Mouse (Mus musculus) left cerebral cortex, adult 8-10 months (tissue): ENCODE measurements around the gene Fbf1. TPM values are rescaled to one million over a fixed set of nuclear protein-coding genes. Genes with fewer than 3 reads are reported as not detected.

Experiments
- DNase-seq, 2 experiments: peaks; one replicate each; pipeline ENCODE4 v3.0.0; 2022; ENCODE audit warnings: low spot score in 2 of 2
- total RNA-seq, 4 experiments: library from RNA; stranded (reverse); gene quantifications; 2 replicates each; pipeline ENCODE4 v1.2.4; 2022

The Fbf1 gene
- total RNA-seq, 4 experiments from 2014 or later = 68.8 to 81.3 (median 76.5) TPM

DNA sequence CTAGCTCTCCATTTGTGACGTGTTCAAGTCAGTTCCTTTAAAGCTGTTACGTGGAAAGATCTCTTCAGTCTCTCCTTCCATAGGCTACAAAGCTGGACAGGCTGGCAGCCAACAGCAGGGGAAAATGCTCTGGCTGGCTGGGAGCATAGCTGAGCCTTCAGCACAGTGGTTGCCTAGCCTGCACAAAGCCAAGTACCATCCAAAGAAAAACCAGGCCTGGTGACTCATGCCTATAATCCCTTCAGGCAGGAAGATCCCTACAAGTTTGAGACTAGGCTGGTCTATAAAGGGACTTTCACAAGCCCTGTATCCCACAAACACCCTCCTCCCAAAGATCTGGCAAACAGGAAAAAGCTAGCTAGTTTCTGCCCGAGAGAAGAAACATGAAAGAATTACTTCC lies 17.9 kb upstream of the Fbf1 start:
- DNase-seq = no peak

DNA sequence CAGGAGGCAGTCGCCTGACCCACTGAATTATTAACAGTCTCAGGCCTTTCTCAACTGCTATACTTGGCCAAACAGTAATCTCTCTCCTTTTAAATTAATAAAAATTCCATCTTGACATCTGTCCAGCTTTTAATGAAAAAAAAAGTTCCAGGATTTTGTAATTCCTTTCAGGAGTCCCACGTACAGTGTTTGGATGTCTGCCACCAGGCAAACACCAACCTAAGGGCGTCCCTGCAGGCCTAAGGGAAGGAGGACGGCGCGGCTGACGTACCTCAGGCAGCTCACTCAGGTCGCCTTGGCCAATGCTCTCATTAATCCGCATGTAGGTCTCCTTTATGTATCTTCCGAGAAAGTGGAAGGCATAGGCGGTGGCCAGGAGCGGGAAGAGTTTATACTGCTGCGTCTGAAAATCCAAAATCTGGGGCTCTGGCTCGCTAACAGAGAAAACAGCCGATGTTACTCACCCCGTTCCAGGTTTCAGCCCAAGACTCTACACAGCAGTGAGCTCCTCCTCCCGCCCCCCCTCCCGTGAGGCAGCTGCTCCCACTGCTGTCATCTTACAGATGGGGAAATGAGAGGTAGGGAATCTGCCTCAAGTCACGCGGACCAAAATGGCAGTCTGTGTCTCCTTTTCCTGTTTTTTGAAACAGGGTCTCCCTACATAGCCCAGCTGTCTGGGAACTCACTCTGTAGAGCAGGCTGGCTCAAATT lies 10.6 kb upstream of the Fbf1 start:
- DNase-seq = no peak

DNA sequence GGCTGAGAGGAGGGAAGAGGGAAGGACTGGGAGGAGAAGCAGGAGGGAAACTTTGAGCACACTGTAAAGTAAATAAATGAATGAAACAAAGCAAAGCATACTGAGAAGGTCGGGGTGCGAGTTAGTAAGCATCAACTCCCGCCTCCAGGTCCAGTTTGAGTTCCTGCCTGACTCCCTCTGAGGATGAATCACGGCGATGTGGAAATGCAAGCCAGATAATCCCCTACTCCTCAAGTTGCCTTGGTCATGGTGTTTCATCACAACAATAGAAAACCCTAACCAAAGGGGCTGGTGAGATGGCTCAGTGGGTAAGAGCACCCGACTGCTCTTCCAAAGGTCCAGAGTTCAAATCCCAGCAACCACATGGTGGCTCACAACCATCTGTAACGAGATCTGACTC lies 8.0 kb upstream of the Fbf1 start:
- no peak for DNase-seq

DNA sequence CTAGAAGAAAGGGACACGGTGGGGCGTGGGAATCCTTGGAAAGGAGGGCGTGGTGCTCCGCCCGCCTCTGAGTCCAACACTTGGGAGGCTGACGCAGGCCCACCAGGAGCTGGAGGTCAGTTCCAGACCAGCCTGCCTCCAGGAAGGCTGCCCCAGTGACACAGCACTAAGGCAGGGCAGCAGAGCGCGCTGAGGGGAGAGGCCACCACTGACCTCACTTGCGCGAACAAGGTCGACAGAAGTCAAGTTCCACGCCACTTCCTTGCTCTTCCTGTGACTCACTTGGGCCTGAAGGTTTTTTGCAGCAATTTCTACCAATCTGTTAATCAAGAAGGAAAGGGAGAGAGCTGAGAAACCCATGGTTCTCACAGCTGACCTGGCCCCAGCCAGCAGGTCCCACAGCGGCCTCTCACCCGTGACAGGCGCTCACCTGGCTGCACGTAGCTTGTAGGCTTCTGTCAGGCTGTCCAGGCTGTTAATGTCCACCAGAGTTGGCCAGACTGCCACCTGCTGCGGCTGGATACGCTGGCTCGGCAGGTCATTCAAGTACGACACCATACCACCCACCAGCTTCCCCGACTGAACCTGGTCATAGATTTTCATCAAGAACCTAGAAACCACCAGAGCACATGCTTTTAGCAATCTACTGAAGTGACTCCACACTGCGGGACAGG lies 6.9 kb upstream of the Fbf1 start:
- no peak for DNase-seq

DNA sequence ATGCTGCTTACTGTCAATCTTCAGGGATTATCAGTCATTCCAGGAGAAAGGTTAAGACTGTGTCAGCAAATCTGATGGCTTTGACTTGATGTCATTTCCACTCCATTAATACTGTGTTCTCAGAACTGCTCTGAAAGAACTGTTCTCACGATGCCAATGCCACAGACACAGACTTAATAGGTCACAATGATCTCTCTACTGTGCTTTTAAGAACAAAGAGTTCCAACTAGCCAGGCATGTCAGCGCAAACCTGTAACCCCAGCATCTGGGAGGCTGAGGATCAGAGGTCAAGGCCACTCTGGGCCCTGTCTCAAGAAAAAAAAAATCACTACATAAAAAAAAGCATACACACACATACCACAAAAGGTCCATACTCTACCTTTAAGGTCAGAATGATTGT lies 4.0 kb upstream of the Fbf1 start:
- no peak for DNase-seq

DNA sequence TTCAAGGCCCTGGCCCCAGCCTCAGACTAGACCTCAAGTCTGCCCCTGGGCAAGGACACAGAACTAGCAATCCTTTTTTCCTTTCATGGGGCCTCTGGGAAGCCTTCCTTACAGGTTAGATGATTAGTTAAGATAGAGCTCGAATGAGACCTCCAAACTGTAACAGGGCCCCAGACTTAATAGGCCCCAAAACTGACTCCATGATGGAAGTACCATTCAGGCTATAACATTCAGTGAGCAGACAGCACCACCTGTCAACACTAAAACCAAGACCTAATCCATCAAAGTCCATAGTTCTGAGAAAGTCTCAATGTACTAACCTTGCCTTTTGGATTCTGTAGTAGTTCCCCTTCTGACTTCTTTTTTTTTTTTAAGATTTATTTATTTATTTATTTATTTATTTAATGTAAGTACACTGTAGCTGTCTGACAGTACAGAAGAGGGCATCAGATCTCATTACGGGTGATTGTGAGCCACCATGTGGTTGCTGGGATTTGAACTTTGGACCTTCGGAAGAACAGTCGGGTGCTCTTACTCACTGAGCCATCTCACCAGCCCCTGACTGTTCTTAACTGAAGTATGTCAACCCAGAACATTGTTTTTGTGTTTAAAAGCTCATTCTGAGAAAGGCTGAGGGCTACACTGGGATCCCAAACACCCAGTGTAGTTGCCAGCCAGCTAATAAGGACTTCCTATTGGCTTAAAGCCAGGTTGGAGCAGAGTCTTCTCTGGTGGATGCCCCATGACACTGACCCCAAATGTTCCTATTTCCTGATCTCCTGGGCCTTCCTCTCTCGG lies 2.2 kb upstream of the Fbf1 start:
- DNase-seq = no peak

DNA sequence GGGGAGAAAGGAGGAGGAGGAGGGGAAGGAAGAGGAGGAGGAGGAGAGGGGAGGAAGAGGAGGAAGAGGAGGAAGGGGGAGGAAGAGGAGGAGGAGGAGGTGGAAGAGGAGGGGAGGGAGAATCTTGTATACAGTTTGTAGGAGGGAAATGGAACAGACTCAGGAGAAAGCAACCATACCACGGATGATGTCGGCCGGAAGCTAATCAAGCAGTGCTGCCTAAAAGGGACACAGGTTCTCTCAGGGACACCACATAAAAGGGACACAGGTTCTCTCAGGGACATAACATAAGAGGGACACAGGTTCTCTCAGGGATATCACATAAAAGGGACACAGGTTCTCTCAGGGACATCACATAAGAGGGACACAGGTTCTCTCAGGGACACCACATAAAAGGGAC lies 1.2 kb upstream of the Fbf1 start:
- no peak for DNase-seq

DNA sequence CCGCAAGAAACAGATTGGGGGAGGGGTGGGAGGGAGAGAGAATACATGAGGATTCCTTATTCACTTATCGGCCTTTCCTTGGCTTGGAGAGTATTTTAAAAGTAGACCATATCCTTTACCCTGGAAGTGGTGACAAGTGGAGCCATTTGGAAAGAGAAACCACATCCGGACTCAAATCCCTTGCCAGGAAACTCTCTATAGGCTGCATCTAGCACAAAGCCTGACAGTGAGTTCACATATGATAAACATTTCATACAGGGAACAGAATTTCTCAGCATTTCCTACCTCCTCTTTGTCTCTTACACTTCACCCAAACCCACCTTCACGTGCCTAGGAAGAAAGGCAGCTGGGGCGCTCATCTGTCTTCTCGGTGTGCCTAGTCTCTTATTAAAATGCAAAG lies 734 bp downstream of the Fbf1 start:
- no peak for DNase-seq

DNA sequence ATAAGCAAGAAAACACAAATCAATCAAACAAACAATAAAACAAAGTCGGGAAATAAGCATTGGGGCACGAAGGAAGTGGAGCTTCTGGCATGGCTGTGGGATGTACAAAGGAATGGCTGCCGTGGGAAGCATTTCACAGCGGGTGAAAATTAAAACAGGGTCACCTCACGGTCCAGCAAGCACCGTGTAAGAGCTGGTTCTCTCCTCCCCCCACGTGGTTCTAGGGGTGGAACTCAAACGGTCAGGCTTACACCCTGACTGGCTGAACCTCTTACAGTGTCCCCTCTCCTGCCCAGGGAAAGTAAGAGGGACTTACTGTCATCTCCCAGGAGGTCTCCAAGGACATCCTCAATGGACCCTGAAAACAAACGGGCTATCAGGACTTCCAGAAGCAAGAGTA lies 5.0 kb downstream of the Fbf1 start:
- no peak for DNase-seq

DNA sequence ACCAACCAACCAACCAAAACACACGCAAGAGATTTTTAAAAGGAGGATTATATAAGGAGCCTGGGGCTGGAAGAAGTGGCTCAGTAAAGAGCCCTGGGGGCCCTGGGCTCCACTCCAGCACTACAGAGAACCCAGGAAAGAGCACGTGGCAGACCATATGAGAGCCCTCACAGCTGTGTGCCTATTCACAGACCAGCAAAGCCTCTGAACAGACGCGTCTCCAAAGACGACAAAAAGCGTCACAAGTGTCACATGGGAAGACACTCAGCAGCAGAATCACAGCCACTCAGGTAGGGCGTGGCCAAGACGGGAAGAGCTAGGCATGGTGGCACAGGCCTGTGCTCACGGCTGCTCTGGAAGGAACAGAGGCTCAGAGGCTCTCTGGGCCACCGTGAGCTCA lies 5.8 kb downstream of the Fbf1 start:
- peak in 1 of 2 experiments; percentile 75 for DNase-seq

DNA sequence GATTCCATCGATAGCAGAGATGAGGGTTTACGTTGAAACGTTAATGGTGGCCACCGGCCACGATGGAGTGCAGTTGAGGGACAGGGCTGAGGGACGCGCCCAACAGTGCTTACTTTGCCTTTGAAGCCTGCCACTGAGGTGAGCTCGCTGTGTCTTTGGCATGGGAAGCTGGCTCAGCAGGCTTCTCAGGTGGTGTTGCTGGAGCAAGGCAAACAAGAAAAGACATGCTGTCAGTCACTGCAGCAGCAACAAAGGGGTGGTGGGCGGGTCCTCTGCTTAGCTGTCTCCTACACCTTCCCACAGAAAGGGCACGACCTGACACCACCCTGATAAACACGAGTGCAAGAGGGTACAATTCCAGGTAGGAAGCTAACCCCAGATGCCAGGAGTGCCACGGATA lies 6.7 kb downstream of the Fbf1 start:
- no peak for DNase-seq

DNA sequence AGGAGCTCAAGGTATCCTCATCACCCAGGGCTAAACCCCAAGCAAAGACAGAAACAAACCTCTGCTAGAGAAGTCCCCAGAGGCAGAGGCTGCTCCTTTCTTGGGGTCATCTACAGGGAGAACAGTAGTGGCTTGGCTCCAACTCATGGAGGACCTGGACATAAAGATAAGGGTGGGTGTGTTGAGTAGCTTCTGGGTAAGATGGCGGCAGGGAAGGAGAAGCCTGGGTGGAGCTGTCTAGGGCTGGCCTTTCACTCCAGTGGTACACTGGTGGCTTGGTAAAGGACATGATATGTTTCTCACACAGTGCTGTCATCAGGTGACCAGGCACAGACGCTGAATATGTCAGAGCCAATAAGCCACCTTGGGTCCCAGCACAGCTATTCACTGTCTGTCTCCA lies 17.0 kb downstream of the Fbf1 start:
- DNase-seq = no peak

DNA sequence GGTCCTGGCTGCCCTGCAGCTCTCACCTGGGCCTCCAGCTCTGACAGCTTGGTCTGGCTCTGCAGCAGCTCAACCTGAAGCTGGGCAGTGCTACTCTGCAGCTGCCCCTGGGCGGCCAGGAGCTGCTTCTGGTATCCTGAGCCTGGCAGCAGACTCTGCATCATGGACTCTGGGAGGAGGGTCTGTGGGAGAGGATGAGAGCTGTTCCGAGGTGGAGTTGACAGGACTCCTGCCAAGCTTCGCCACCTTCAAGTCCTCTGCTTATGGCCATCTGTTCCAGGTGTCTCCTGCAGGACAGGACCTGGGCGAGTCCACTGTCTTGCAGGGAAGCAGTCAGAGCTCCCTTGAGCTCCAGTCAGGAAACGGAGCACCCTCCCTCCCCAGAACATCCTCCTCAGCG lies 18.6 kb downstream of the Fbf1 start:
- no peak for DNase-seq

DNA sequence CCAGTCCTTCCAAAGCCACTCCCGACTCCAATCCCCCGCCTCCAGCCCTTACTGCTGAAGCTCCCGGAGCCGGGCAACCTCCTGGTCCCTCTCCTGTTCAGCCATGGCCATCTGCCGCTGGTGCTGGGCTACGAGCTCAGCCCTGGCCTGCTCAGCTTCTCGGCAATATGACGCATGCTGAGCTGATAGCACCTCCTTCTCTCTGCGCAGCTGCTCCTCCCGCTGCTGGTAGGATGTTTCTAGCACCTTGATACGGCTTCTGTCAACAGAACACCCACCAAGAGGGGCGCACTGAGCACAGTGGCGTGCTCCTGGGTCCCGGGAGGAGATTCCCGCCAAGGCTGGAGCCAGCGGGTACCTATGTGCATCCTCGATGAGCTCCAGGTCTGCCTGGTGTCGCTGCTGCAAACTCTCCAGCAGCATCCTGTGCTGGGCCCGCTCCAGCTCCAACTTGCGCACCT lies 19.2 kb downstream of the Fbf1 start:
- DNase-seq = peak in 1 of 2 experiments; percentile 81

DNA sequence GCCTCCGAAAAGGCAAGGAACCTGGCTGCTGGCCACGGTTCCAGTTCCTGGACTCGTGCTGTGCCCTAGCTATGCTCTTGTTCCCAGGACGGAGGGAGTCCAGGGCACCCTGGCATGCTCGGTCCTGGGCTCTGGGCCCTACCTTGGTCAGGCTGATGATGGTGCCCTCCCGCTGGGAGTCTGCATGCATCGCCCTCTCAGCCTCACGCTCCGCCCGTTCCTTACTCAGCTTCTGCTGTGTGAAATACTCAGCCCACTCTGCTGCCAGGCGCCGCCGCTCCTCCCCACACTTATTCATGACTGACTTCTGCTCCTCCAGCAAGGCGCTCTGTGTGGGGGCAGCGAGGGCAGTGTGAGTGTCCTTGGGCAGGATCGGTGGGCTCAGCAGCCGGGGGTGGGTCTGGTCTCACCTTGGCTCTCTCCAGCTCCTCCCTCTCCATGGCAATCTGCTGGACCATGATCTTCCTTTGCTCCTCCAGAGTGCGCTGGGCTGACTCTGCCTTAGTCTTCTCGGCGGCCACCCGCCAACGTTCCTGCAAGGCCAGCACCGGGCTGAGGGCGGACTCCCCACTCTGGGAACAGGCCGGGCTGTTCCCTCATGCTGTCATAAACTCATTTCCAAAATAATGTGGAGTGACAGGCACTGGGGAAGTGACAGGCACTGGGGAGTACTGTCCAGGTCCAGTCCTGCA lies 21.5 kb downstream of the Fbf1 start:
- DNase-seq = peak; percentile 58 to 80

DNA sequence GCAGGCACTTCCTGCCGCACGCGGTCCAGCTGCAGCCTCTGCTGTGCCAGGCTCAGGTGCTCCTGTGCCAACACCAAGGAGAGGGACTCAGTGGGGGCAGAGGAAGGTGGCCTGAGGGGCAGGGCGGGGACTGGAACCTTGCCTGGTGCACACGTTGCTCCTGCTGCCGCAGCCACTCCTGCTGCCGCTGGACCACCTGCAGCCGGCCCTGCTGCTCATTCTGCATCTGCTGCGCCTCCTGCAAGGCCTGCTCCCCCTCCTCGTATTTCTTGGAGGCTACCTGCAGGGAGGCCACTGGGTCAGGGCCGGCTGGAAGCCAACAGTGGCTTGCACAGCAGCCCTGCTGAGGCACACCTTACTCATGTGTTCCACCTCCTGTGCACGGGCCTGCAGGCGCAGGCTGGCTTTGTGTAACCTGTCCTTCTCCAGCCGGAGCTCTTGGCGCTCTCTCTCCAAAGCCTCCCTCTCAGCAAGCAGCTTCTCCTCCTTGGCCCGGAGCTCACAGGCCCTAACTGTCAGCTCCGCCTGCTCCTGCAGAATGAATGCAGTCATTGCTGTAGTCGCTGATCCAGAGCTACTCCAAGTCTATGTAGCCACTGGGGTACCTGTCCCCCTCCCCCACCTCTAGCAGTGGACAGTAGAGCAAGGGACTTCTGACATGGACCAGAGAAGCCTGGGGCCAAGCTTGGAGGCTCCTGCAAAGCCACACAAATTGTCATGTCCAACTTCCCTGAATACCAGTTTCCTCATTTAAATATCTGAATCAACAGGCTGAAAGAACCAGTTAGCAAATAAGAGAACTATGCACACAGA lies 22.3 kb downstream of the Fbf1 start:
- DNase-seq = no peak

DNA sequence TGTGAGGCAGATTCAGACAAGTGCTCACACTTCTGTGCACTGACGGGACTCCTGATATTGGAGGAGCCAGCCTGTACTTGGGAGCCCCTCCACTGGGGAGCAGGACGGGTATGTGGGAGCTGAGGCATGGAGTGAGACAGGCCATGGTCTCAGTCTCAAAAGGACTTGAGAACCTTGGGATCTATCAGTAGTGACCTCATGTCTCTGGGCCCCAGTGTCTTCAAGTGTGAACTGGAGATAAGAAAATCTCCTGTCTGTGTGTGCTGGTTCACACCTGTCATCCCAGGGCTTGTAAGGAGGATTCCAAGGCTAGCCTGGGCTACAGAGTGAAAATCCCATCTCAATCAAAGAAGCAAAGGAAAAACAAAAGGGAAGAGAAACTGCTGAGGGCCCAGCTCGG lies 24.5 kb downstream of the Fbf1 start:
- no peak for DNase-seq

DNA sequence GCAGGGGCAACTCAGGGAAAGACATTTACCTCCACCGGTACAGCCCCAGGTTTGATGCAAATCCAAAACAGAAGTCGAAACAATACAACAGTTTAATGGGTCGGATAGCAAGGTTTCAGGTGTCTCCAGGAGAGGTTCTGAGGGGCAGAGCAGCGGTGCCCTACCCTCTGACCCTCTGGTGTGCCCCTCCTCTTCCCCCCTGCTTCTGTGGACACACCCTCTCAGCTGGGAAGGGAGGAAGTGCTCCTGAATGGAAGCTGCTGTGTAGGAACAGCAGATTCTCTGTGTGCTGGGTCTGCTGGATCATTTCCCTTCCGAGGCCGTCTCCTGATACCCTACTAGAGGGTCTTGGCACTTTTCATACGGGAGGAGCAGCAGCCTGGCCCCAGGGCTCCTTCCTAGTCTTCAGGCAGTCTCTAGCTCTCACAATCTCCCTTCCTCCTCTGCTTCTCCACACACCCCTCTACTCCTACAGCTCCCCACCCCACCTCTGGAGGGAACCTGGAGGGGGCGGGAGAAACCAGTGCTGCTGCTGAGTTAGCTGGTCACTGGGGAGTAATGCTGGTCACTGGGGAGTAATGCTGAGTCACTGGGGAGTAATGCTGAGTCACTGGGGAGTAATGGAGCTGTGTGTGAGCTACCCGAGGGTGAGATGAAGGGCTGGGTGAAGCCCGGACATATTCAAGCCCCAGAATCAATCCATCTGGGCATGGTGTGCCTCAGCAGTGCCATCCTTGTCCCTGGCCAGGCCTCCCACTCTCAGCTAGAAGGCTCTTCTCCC lies 25.6 kb downstream of the Fbf1 start:
- DNase-seq = no peak

DNA sequence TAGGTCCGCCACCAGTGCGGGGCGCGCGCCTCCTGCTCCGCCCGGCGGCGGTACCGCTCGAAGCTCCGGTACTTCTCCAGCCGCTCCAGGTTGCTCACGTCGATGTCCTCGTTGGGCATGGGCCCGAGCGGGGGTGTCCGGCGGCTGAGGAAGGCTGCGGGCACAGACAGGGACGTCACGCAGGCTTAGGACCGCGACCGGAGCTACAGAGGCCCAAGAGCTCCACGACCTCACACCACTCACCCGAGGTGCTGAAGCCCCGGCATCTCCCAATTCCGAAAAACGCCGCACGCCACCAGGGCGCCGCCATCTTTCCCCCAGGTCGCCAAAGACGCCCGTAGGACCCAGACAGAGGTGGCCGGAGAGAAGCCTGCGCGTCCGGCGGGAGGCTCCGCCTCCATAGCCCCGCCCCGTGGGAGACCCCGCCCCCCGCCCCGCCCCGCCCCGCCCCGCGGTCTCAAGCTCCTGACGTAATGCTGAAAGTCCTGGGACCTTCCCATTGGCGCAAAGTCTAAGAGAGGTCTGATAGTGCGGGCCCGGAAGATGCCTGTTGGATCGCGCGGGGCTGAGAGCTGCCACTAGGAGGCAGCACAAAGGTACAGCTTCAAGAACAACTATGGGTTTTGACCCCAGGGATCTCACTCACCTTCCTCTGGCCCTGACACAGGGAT lies 29.4 kb downstream of the Fbf1 start, which contains the start of gene Mrpl38:
Mrpl38 (minus strand) TSS at position 401 of the 671 bp plus-strand sequence.
- DNase-seq = peak; percentile 69 to 79

DNA sequence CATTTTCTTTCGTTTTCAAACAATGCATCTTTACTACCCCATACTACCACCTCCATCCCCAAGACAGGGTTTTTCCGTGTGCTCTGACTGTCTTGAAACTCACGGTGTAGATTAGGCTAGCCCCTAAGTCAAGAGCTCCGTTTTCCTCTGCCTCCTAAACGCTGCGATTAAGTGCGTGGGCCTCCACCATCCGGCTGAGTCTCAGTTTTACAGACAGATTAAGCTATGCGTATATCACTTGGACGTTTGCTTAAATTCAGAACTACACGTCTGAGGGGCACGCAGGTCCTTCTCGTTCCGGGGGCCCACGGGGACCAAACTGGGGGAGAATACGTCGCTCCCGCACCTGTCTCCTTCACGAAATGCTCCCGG lies 29.9 kb downstream of the Fbf1 start:
- DNase-seq = no peak
